Mouse (Mus musculus): Measurements from ENCODE around the gene Chst2. TPM values are rescaled to one million over a fixed set of nuclear protein-coding genes. Genes with fewer than 3 reads are reported as not detected.

Gene Chst2
- polyA plus RNA-seq, 1 experiment: 8.4 TPM

DNA sequence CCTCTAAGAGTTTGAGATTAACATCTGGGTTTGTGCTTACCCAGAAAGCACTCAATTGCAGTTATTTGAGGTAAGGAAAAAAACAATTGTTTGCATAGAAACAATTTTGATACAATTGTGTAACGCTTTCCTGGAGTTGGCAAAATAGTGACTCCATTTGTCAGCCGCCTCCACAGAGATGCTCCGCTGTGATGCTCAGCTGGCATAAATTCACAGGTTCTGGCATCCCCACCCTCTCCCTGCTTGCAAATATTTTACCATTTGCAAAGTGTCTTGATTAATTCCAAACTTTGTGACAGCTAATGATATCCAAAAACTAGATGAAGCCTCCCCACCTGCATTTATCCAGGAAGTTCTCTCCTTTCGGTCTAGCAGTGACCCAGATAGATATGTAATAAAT lies 5.5 kb upstream of the Chst2 start:
- Histone ChIP-seq H3K4me2 (ENCODE audit: low read depth) (no peak overlapping the region), H3K27me3 (ENCODE audit: control insufficient read depth, insufficient read depth, insufficient read length) (no peaks in the 10 kb centered on the region), H3ac (ENCODE audit: control insufficient read depth, insufficient read length) (no peak overlapping the region), H3K79me2 (ENCODE audit: control insufficient read depth, insufficient read depth) (no peaks in the 10 kb centered on the region), H3K4me3 (no peak overlapping the region), H3K36me3 (ENCODE audit: control insufficient read depth, insufficient read depth) (no peaks in the 10 kb centered on the region)
- TF ChIP-seq USF1 (IDR thresholded peaks at IDR 0.05; ENCODE audit: low read depth): no peak
- TF ChIP-seq POLR2A (IDR thresholded peaks at IDR 0.05; ENCODE audit: insufficient read length, low read depth): no peak
- TF ChIP-seq SRF (IDR thresholded peaks at IDR 0.05; ENCODE audit: control insufficient read depth, insufficient read length, low read depth): no peak
- TF ChIP-seq POLR2AphosphoS2 (IDR thresholded peaks at IDR 0.05; ENCODE audit: insufficient read length, low read depth): no peak
- no peak for TF ChIP-seq REST (IDR thresholded peaks at IDR 0.05; ENCODE audit: insufficient read depth, insufficient read length)
- TF ChIP-seq MAX (IDR thresholded peaks at IDR 0.05; ENCODE audit: low read depth): no peak
- no peak for TF ChIP-seq CEBPB (IDR thresholded peaks at IDR 0.05; ENCODE audit: insufficient read depth, poor library complexity, severe bottlenecking)

DNA sequence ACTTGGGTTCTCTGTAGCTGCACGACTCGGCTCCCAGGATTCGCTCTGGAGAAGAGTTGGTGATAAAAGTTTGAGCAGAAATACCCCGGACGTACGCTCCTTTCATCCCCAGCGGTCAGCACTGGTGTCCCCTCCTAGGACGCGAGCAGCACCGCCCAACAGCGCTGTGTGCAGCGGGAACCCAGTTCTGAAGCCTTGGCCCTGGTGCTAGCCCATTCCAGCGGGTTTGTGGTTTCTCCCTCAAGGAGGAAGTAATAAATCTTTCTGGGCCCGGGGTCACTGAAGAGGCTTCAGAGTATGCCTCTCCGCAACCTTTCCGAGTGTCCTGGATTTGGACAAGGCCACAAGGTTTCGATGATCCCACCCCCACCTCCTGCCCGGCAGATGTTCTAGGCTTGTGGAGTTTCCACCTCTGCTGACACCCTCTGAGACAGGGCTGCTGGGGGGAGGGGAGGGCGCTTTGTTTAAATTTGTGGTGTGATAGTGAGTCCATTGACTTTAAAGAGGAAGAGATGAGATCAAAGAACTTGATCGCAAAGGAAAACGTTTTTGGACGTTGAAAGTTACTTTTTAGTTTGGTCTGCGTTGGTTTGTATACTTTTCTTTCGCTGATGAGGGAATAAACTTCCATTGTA lies 1.2 kb upstream of the Chst2 start:
- no peak for TF ChIP-seq REST (IDR thresholded peaks at IDR 0.05; ENCODE audit: insufficient read depth, insufficient read length)
- no peak for TF ChIP-seq MYOG (IDR thresholded peaks at IDR 0.05; ENCODE audit: control insufficient read depth in 1 of 3, insufficient read depth in 1 of 3, insufficient read length in 2 of 3, low read depth in 2 of 3)
- TF ChIP-seq POLR2AphosphoS2 (IDR thresholded peaks at IDR 0.05; ENCODE audit: insufficient read length, low read depth): no peak
- no peak for TF ChIP-seq CEBPB (IDR thresholded peaks at IDR 0.05; ENCODE audit: insufficient read depth, poor library complexity, severe bottlenecking)
- TF ChIP-seq POLR2A (IDR thresholded peaks at IDR 0.05; ENCODE audit: insufficient read length, low read depth): no peak
- TF ChIP-seq SRF (IDR thresholded peaks at IDR 0.05; ENCODE audit: control insufficient read depth, insufficient read length, low read depth): no peak
- TF ChIP-seq MAX (IDR thresholded peaks at IDR 0.05; ENCODE audit: low read depth): no peak
- no peak for TF ChIP-seq TCF3 (IDR thresholded peaks at IDR 0.05; ENCODE audit: insufficient read length, low read depth)
- TF ChIP-seq MYOD1 (IDR thresholded peaks at IDR 0.05; ENCODE audit: control insufficient read depth in 1 of 3, insufficient read length in 2 of 3, low read depth in 2 of 3): no peak
- peaks cover 4% of the 10 kb centered on the region for H3K36me3 ChIP-seq (ENCODE audit: control insufficient read depth, insufficient read depth)
- H3K4me3 ChIP-seq: peak overlapping the region; percentile 52
- peaks cover 24% of the 10 kb centered on the region for H3K79me2 ChIP-seq (ENCODE audit: control insufficient read depth, insufficient read depth)
- peak overlapping the region; percentile 92 for H3K4me2 ChIP-seq (ENCODE audit: low read depth)
- no peak overlapping the region for H3ac ChIP-seq (ENCODE audit: control insufficient read depth, insufficient read length)
- H3K27me3 ChIP-seq (ENCODE audit: control insufficient read depth, insufficient read depth, insufficient read length): no peaks in the 10 kb centered on the region

DNA sequence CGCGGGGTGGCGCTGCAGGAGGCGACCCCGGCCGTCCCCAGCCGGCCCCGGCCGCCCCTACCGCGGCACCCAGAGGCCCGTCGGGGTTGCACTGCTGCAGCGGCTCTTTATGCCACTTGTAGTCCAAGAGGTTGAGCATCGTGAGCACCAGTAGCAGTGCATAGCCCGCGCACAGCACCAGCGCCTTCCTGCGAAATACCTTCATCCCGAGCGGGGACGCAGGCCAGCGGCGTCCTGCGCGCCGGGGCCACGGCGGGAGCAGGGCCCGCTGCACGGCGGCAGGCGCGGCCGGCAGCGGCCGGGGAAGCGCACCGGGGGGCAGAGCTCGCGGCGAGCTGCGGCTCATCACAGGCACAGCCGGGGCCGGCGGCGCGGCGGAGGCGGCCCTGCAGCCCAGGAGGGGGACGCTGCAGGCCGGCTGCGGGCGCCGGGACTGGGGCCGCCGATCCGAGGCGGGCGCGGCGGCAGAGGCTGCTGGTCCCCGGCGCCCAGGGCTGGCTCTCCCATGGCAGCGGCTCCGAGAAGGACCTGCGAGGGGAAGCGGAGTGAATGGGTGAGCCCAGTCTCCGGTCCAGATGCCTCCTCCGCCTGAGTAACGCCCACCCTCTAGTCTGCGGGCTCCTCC lies 464 bp downstream of the Chst2 start:
- peak overlapping the region; percentile 73 for H3K4me2 ChIP-seq (ENCODE audit: low read depth)
- peaks cover 4% of the 10 kb centered on the region for H3K36me3 ChIP-seq (ENCODE audit: control insufficient read depth, insufficient read depth)
- H3K27me3 ChIP-seq (ENCODE audit: control insufficient read depth, insufficient read depth, insufficient read length): no peaks in the 10 kb centered on the region
- TF ChIP-seq TCF12 (IDR thresholded peaks at IDR 0.05; ENCODE audit: insufficient read depth, poor library complexity, severe bottlenecking) (no peak), MYOD1 (IDR thresholded peaks at IDR 0.05; ENCODE audit: control insufficient read depth in 1 of 3, insufficient read length in 2 of 3, low read depth in 2 of 3) (peak in 1 of 3 experiments; percentile 44)
- H3K79me2 ChIP-seq (ENCODE audit: control insufficient read depth, insufficient read depth): peaks cover 24% of the 10 kb centered on the region
- peak overlapping the region; percentile 95 for H3ac ChIP-seq (ENCODE audit: control insufficient read depth, insufficient read length)
- H3K4me3 ChIP-seq: peak overlapping the region; percentile 52

DNA sequence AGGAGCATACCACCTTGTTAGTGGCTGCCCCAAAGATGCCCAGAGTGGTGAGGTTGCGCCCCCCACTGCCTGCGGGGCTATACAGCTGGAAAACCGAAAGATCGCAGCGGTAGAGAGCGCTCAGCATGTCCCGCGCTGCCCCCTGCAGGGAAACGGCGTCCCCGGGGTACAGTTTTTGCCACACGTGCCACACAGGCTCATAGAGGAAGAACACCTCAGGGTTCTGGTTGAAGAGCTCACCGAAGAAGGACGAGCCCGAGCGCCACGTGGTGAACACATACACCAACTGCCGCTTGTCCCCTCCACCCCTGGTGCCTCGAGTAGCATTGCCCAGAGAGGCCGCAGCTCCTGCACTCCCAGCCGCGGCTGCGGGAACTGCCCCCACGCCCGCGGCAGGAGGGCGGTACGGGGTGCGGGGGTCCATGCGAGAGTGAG lies 994 bp downstream of the Chst2 start:
- no peaks in the 10 kb centered on the region for H3K27me3 ChIP-seq (ENCODE audit: control insufficient read depth, insufficient read depth, insufficient read length)
- H3ac ChIP-seq (ENCODE audit: control insufficient read depth, insufficient read length): peak overlapping the region; percentile 95
- peaks cover 4% of the 10 kb centered on the region for H3K36me3 ChIP-seq (ENCODE audit: control insufficient read depth, insufficient read depth)
- H3K4me3 ChIP-seq: peak overlapping the region; percentile 52
- H3K79me2 ChIP-seq (ENCODE audit: control insufficient read depth, insufficient read depth): peaks cover 24% of the 10 kb centered on the region
- no peak for TF ChIP-seq REST (IDR thresholded peaks at IDR 0.05; ENCODE audit: insufficient read depth, insufficient read length)
- TF ChIP-seq SRF (IDR thresholded peaks at IDR 0.05; ENCODE audit: control insufficient read depth, insufficient read length, low read depth): no peak
- TF ChIP-seq TCF3 (IDR thresholded peaks at IDR 0.05; ENCODE audit: insufficient read length, low read depth): no peak
- no peak for TF ChIP-seq MYOD1 (IDR thresholded peaks at IDR 0.05; ENCODE audit: control insufficient read depth in 1 of 3, insufficient read length in 2 of 3, low read depth in 2 of 3)
- no peak for TF ChIP-seq MYOG (IDR thresholded peaks at IDR 0.05; ENCODE audit: control insufficient read depth in 1 of 3, insufficient read depth in 1 of 3, insufficient read length in 2 of 3, low read depth in 2 of 3)
- no peak for TF ChIP-seq TCF12 (IDR thresholded peaks at IDR 0.05; ENCODE audit: insufficient read depth, poor library complexity, severe bottlenecking)
- TF ChIP-seq E2F4 (IDR thresholded peaks at IDR 0.05; ENCODE audit: insufficient read depth): no peak
- TF ChIP-seq CEBPB (IDR thresholded peaks at IDR 0.05; ENCODE audit: insufficient read depth, poor library complexity, severe bottlenecking): no peak
- no peak for TF ChIP-seq USF1 (IDR thresholded peaks at IDR 0.05; ENCODE audit: low read depth)
- peak overlapping the region; percentile 73 for H3K4me2 ChIP-seq (ENCODE audit: low read depth)

DNA sequence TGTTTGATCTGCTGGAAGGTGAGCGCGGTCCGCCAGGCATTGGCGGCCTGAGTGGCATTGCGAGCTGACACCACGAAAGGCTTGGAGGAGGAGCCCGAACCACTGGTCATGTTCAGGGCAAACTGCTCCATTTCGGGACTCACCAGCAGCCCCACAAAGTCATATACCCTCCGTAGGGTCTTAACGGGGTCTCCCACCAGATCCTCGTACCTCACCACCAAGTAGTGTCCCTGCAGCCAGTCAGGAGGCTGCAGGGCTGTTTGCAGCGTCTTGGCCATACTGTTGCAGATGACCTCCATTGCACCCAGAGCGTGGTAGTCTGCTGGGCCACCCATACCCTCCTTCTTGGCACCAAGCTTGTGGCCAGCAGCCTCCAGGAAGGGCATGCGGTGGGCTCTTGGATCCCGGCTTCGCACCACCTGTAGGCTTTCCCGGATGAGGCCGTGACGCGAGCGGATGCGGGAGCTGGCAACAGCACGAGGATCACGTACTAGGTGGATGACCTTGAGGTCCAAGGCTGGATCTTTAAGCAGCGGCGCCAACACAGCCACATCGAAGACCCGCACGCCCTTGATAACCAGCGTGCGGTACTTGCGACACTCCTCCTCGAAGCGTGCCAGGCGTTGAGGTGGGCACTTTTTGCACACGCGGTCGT lies 1.6 kb downstream of the Chst2 start:
- Histone ChIP-seq H3ac (ENCODE audit: control insufficient read depth, insufficient read length) (peak overlapping the region; percentile 95), H3K79me2 (ENCODE audit: control insufficient read depth, insufficient read depth) (peaks cover 24% of the 10 kb centered on the region), H3K36me3 (ENCODE audit: control insufficient read depth, insufficient read depth) (peaks cover 4% of the 10 kb centered on the region), H3K4me2 (ENCODE audit: low read depth) (peak overlapping the region; percentile 73), H3K4me3 (peak overlapping the region; percentile 52), H3K27me3 (ENCODE audit: control insufficient read depth, insufficient read depth, insufficient read length) (no peaks in the 10 kb centered on the region)
- TF ChIP-seq MYOD1 (IDR thresholded peaks at IDR 0.05; ENCODE audit: control insufficient read depth in 1 of 3, insufficient read length in 2 of 3, low read depth in 2 of 3) (no peak), E2F4 (IDR thresholded peaks at IDR 0.05; ENCODE audit: insufficient read depth) (no peak), TCF3 (IDR thresholded peaks at IDR 0.05; ENCODE audit: insufficient read length, low read depth) (no peak), CEBPB (IDR thresholded peaks at IDR 0.05; ENCODE audit: insufficient read depth, poor library complexity, severe bottlenecking) (no peak), MAX (IDR thresholded peaks at IDR 0.05; ENCODE audit: low read depth) (no peak), SRF (IDR thresholded peaks at IDR 0.05; ENCODE audit: control insufficient read depth, insufficient read length, low read depth) (no peak), MYOG (IDR thresholded peaks at IDR 0.05; ENCODE audit: control insufficient read depth in 1 of 3, insufficient read depth in 1 of 3, insufficient read length in 2 of 3, low read depth in 2 of 3) (no peak), POLR2A (IDR thresholded peaks at IDR 0.05; ENCODE audit: insufficient read length, low read depth) (no peak), POLR2AphosphoS2 (IDR thresholded peaks at IDR 0.05; ENCODE audit: insufficient read length, low read depth) (no peak), REST (IDR thresholded peaks at IDR 0.05; ENCODE audit: insufficient read depth, insufficient read length) (no peak), USF1 (IDR thresholded peaks at IDR 0.05; ENCODE audit: low read depth) (no peak), TCF12 (IDR thresholded peaks at IDR 0.05; ENCODE audit: insufficient read depth, poor library complexity, severe bottlenecking) (no peak)
